Mouse (Mus musculus): ENCODE measurements around the gene Nuak1. TPM values are rescaled to one million over a fixed set of nuclear protein-coding genes. Genes with fewer than 3 reads are reported as not detected.

The Nuak1 gene
- polyA plus RNA-seq, 1 experiment from 2014 or later: 3.5 TPM

DNA sequence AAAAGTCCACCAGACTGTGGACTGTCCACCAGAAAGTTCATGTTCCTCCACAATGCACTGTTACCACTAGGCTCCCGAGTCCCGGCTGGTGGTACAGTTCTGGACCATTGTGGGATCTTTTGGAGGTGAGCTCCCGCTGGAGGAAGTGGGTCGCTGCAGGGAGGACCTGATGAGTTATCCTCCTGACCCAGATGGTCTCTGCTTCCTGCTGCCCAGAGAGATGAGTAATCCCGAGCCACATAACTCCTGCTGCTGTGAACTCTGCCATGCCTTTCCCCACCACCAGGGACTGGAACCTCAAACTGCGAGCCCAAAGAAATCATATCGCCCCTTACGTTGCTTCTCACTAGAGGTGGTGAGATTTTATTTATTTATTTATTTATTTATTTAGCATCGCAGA, 4.0 kb upstream of the Nuak1 start:
- ATAC-seq (ENCODE audit: insufficient number of reproducible peaks, insufficient read depth, low FRiP score, low TSS enrichment): no peak
- WGBS: 76% methylated on average over 9 of the region's 9 CpGs

GRCm38 (mm10) chr10:84441846-84442245, 1.4 kb upstream of the Nuak1 start:
- no peaks in the 10 kb centered on the region for H3K9me3 ChIP-seq
- 10% methylated on average over 11 of the region's 11 CpGs for WGBS
- H3K36me3 ChIP-seq: no peaks in the 10 kb centered on the region
- H3K4me3 ChIP-seq: peak overlapping the region; percentile 85
- ATAC-seq (ENCODE audit: insufficient number of reproducible peaks, insufficient read depth, low FRiP score, low TSS enrichment): no peak
- H3K4me2 ChIP-seq (replicated peaks): peak overlapping the region; percentile 77
- H3K9ac ChIP-seq: peak overlapping the region; percentile 99
- H3K27me3 ChIP-seq: no peaks in the 10 kb centered on the region
- peak overlapping the region; percentile 98; the same call in 1 of the 2 replicates for H3K27ac ChIP-seq
- H3K4me1 ChIP-seq: peaks cover 39% of the 10 kb centered on the region

More for the DNA sequence above, 4.0 kb upstream of the Nuak1 start:
- Histone ChIP-seq H3K9me3 (no peaks in the 10 kb centered on the region), H3K36me3 (no peaks in the 10 kb centered on the region), H3K4me3 (no peak overlapping the region), H3K27me3 (no peaks in the 10 kb centered on the region), H3K27ac (no peak overlapping the region), H3K4me1 (peaks cover 29% of the 10 kb centered on the region), H3K9ac (no peak overlapping the region), H3K4me2 (replicated peaks) (no peak overlapping the region)

GRCm38 (mm10) chr10:84441434-84441785, 1.0 kb upstream of the Nuak1 start:
- peaks cover 43% of the 10 kb centered on the region for H3K4me1 ChIP-seq
- peak overlapping the region; percentile 99 for H3K9ac ChIP-seq
- H3K27me3 ChIP-seq: no peaks in the 10 kb centered on the region
- H3K36me3 ChIP-seq: no peaks in the 10 kb centered on the region
- H3K4me2 ChIP-seq (replicated peaks): peak overlapping the region; percentile 77
- H3K27ac ChIP-seq: peak overlapping the region; percentile 98
- no peak for ATAC-seq (ENCODE audit: insufficient number of reproducible peaks, insufficient read depth, low FRiP score, low TSS enrichment)
- peak overlapping the region; percentile 85 for H3K4me3 ChIP-seq
- H3K9me3 ChIP-seq: no peaks in the 10 kb centered on the region
- 0% methylated on average over 7 of the region's 7 CpGs for WGBS

DNA sequence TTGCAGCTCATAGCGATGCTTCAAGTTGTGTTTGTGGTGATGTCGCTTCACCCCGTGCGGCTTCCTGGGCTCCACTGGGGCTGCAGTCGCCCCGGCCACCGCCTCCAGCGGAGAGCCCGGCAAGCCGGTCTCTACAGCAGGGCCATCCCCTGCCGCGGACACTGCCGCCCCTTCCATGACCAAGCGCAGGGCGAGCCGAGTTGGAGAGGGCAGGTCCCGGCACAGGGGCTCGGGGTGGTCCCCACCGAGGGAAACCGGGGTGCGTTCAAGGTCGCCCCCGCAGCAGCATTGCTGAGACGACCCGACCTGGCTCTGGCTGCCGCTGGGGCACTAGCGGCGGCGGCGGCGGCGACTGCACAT, 236 bp downstream of the Nuak1 start:
- Histone ChIP-seq H3K4me2 (replicated peaks) (peak overlapping the region; percentile 77), H3K4me1 (peaks cover 53% of the 10 kb centered on the region), H3K36me3 (no peaks in the 10 kb centered on the region), H3K9ac (peak overlapping the region; percentile 99), H3K27ac (peak overlapping the region; percentile 98), H3K9me3 (no peaks in the 10 kb centered on the region), H3K4me3 (peak overlapping the region; percentile 85), H3K27me3 (no peaks in the 10 kb centered on the region)
- peak; percentile 22; the same call in 1 of the 2 replicates for ATAC-seq (ENCODE audit: insufficient number of reproducible peaks, insufficient read depth, low FRiP score, low TSS enrichment)
- 0% methylated on average over 32 of the region's 32 CpGs for WGBS

DNA sequence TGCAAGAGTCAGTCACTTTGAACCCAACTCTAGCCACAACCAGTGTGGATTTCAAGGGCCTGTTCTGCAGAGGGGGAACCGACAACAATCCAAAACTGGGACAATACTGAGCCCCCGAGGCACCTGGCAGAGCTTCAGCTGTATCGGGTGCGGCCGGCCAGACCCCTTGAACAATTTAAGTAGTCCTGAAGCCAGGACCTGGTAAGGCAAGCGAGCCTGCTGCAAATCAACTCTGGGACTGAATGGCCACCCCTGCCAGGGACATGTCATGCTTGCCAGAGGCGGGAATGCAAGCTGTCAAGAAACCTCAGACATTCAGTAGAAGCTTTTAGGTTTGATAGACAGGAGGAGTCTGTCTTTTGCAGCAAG, 1.2 kb downstream of the Nuak1 start:
- peaks cover 57% of the 10 kb centered on the region for H3K4me1 ChIP-seq

GRCm38 (mm10) chr10:84438466-84439227, 1.8 kb downstream of the Nuak1 start:
- Histone ChIP-seq H3K9me3 (no peaks in the 10 kb centered on the region), H3K4me2 (replicated peaks) (peak overlapping the region; percentile 77), H3K4me1 (peaks cover 58% of the 10 kb centered on the region), H3K36me3 (no peaks in the 10 kb centered on the region), H3K4me3 (peak overlapping the region; percentile 85), H3K9ac (peak overlapping the region; percentile 99), H3K27me3 (no peaks in the 10 kb centered on the region), H3K27ac (peak overlapping the region; percentile 75)
- 25% methylated on average over 19 of the region's 19 CpGs for WGBS
- no peak for ATAC-seq (ENCODE audit: insufficient number of reproducible peaks, insufficient read depth, low FRiP score, low TSS enrichment)

More for the DNA sequence above, 1.2 kb downstream of the Nuak1 start:
- WGBS: 7% methylated on average over 7 of the region's 7 CpGs
- Histone ChIP-seq H3K9me3 (no peaks in the 10 kb centered on the region), H3K4me2 (replicated peaks) (peak overlapping the region; percentile 77), H3K36me3 (no peaks in the 10 kb centered on the region), H3K9ac (peak overlapping the region; percentile 99), H3K27me3 (no peaks in the 10 kb centered on the region), H3K27ac (peak overlapping the region; percentile 75; the same call in 1 of the 2 replicates), H3K4me3 (peak overlapping the region; percentile 85)
- no peak for ATAC-seq (ENCODE audit: insufficient number of reproducible peaks, insufficient read depth, low FRiP score, low TSS enrichment)

DNA sequence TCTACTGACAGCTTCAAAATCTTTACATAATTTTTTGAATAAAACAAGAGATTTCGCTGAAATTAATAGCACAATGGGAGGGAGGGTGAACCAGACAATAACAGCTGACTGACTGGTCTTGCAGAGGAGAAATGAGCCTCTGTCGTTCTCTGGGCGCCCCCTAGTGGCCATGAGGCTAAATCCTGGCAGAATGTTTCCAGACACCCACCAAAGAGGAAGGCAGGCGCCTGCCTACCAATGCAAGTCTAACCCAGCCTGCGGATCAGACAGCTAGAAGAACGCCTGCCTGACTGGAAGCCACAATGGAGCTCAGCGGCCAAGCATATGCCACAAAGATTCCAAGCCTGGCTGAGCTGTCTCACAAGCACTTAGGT, 2.4 kb downstream of the Nuak1 start:
- Histone ChIP-seq H3K36me3 (no peaks in the 10 kb centered on the region), H3K9ac (peak overlapping the region; percentile 99), H3K4me2 (replicated peaks) (peak overlapping the region; percentile 77), H3K27me3 (no peaks in the 10 kb centered on the region), H3K4me3 (peak overlapping the region; percentile 85), H3K4me1 (peaks cover 55% of the 10 kb centered on the region), H3K27ac (peak overlapping the region; percentile 75), H3K9me3 (no peaks in the 10 kb centered on the region)
- no peak; the same call in 1 of the 2 replicates for ATAC-seq (ENCODE audit: insufficient number of reproducible peaks, insufficient read depth, low FRiP score, low TSS enrichment)
- WGBS: under 1% methylated on average over 7 of the region's 7 CpGs

DNA sequence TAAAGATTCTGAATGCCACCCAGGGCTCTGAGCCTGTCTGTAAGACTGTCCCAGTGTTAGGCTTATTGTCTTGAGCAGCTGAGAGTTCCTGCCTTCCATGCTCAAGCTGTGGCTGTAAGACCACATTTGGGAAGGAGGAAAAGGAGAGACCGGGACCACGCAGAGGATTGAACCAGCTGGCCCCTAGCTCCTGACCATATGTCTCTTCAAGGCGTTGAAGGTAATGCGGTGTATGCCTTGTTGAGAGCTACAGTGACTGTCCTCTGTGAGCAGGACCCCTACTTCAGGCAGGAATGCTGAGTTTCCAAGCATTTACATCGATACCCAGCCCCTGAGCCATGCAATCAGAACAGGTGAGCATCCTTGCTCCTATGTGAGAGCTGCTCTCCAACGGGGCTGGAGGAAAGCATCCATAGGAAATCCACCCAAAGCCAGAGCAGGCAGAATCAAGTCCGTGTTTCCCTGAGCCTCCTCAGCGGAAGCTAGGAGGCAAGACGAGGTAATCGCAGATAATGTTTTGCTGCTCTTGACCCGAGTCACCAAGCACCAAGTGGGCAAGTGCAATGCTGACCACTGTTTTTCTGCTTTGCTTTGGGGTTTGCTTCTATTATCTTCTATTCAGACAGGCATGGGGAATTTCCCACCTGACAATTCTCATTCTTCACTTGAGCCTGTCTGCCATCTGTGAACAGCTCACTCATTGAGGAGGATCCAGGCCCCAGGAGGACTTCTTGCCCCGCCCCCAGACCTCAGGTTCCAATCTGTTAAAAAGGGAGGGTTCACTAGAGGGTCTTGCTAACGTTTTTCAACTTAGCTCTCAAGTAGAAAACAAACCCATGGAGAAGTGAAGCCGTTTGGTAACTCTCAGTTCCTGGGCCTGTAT, 3.0 kb downstream of the Nuak1 start:
- H3K9ac ChIP-seq: peak overlapping the region; percentile 2; the same call in 1 of the 2 replicates
- ATAC-seq (ENCODE audit: insufficient number of reproducible peaks, insufficient read depth, low FRiP score, low TSS enrichment): no peak
- H3K4me3 ChIP-seq: peak overlapping the region; percentile 85
- H3K36me3 ChIP-seq: no peaks in the 10 kb centered on the region
- H3K4me1 ChIP-seq: peaks cover 49% of the 10 kb centered on the region
- 40% methylated on average over 14 of the region's 14 CpGs for WGBS
- H3K4me2 ChIP-seq (replicated peaks): peak overlapping the region; percentile 77
- no peaks in the 10 kb centered on the region for H3K9me3 ChIP-seq
- H3K27ac ChIP-seq: 0 out of 2 replicates have a peak overlapping the region, but pooled peaks have one; percentile 38
- no peaks in the 10 kb centered on the region for H3K27me3 ChIP-seq

DNA sequence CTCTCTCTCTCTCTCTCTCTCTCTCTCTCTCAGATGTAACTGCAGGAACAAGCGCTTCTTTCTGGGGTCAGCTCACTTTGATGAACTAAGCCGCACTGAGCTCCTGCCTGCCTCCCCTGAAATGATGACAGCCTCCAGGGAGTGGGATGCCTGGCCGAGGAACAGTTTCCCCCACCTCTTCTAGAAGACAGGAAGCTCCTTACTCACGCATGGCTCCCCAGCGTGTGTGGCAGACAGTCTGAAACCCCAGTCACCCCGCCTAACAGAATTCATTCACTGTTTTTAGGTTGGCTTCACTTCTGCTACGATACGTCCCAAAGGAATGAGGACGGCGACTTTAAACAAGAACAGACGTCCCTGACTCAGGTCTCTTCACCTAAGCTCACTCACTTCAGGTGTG, 4.5 kb downstream of the Nuak1 start:
- 0 out of 2 replicates have a peak overlapping the region, but pooled peaks have one; percentile 4 for H3K4me3 ChIP-seq
- H3K27me3 ChIP-seq: no peaks in the 10 kb centered on the region
- peaks cover 10% of the 10 kb centered on the region; the same call in 1 of the 2 replicates for H3K36me3 ChIP-seq
- 31% methylated on average over 11 of the region's 11 CpGs for WGBS
- H3K4me1 ChIP-seq: peaks cover 38% of the 10 kb centered on the region
- peak overlapping the region; percentile 25 for H3K4me2 ChIP-seq (replicated peaks)
- H3K9ac ChIP-seq: 0 out of 2 replicates have a peak overlapping the region, but pooled peaks have one; percentile 16
- no peak overlapping the region for H3K27ac ChIP-seq
- no peaks in the 10 kb centered on the region for H3K9me3 ChIP-seq
- ATAC-seq (ENCODE audit: insufficient number of reproducible peaks, insufficient read depth, low FRiP score, low TSS enrichment): no peak

DNA sequence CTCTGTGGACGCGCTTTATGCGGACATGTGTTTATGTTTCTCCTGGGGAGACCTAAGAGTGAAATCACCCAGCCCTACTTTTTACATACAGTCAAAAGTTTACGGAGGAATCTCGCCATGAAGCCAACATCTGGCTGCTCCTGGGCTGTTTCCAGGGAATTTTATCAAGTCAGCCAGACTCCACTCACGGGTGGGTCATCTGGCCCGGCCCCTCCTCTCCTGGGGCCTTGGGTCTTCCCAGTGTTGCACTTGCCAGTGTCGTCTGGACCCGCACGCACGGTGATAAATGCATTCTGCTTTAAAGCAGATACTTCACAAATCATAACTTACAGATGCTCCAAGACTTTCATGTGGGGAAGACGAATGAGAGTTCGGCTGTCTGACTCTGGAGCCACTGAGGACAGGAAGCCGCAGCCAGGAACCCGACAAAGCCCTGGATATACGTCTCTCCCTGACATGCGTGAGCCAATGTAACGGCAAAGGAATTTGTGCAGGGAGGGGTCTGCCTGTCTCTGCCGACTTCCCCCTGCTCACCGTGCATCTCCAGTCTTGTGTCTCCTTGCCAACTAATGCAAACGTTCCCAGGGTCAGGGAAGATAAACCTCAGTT, 7.1 kb downstream of the Nuak1 start:
- no peak overlapping the region for H3K27ac ChIP-seq
- WGBS: 69% methylated on average over 21 of the region's 21 CpGs

DNA sequence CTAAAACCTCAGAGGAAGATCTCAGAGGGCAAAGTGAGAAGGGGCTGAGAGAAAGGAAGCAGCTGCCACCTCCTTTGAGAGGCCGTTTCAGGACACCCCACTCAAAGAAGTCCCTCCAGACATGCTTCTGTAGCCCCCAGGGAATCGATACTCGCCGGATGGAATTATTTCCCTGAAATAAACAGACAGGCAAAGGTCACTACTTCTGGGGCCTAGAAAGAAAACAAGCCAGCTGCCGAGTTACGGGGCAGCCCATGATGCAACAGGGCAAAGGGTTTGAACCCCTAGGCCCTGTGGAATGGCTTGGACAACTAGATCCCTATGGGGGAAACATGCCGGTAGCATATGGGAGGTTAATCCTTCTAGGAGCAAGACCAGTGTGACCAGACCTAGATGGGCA, 16.0 kb downstream of the Nuak1 start:
- H3K27ac ChIP-seq: no peak overlapping the region

More for the DNA sequence above, 7.1 kb downstream of the Nuak1 start:
- Histone ChIP-seq H3K4me2 (replicated peaks) (no peak overlapping the region), H3K9ac (no peak overlapping the region), H3K36me3 (peaks cover 15% of the 10 kb centered on the region; the same call in 1 of the 2 replicates), H3K9me3 (no peaks in the 10 kb centered on the region), H3K27me3 (no peaks in the 10 kb centered on the region), H3K4me3 (no peak overlapping the region), H3K4me1 (peaks cover 33% of the 10 kb centered on the region)
- ATAC-seq (ENCODE audit: insufficient number of reproducible peaks, insufficient read depth, low FRiP score, low TSS enrichment): no peak

More for the DNA sequence above, 16.0 kb downstream of the Nuak1 start:
- H3K4me3 ChIP-seq: no peak overlapping the region
- H3K4me2 ChIP-seq (replicated peaks): no peak overlapping the region
- no peak for ATAC-seq (ENCODE audit: insufficient number of reproducible peaks, insufficient read depth, low FRiP score, low TSS enrichment)
- H3K36me3 ChIP-seq: peaks cover 8% of the 10 kb centered on the region; the same call in 1 of the 2 replicates
- H3K9me3 ChIP-seq: no peaks in the 10 kb centered on the region
- peaks cover 20% of the 10 kb centered on the region for H3K4me1 ChIP-seq
- 54% methylated on average over 7 of the region's 7 CpGs for WGBS
- no peak overlapping the region for H3K9ac ChIP-seq
- no peaks in the 10 kb centered on the region for H3K27me3 ChIP-seq

Measured in embryonic facial prominence, embryonic 12.5 days (tissue).